Mouse (Mus musculus): ENCODE data around the gene Gabbr2. TPM values are rescaled to one million over a fixed set of nuclear protein-coding genes. Genes with fewer than 3 reads are reported as not detected.

Gabbr2 gene
- polyA plus RNA-seq, 1 experiment from 2014 or later: 0.04 TPM

DNA sequence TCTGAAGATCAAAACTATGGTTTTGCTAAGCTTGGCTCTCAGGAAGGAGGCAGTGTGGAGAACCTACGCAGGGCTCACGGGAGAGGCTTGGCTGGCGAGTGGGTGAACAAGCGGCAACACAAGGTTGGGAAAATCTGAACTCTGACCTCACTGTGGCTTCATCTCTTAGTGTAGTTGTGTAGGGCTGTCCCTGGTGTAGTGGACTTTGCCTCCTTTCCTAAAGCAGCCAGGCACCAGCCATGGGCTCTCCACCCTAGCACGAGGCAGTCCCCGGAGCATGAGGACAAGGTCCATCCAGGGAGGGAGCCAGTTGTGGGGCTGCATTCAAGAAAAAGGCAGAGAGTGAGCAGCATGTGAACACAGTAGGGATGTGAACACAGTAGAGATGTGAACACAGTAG is 31.9 kb downstream of the Gabbr2 start:
- Histone ChIP-seq H3K27me3 (0 out of 2 replicates have a peak, but pooled peaks cover 3% of the 10 kb centered on the region), H3K4me1 (replicated peaks) (no peaks in the 10 kb centered on the region), H3K9me3 (replicated peaks) (no peaks in the 10 kb centered on the region), H3K4me3 (no peak overlapping the region), H3K9ac (no peak overlapping the region), H3K4me2 (no peak overlapping the region), H3K27ac (no peak overlapping the region), H3K36me3 (no peaks in the 10 kb centered on the region)
- WGBS: 87% methylated on average over 6 of the region's 6 CpGs
- no peak for ATAC-seq (replicated peaks; ENCODE audit: insufficient number of reproducible peaks, insufficient read depth, low FRiP score, low read depth)

GRCm38 (mm10) chr4:46957955-46958354 is 33.7 kb downstream of the Gabbr2 start:
- Histone ChIP-seq H3K27me3 (0 out of 2 replicates have a peak, but pooled peaks cover 3% of the 10 kb centered on the region), H3K4me2 (no peak overlapping the region), H3K27ac (no peak overlapping the region), H3K9ac (no peak overlapping the region), H3K4me3 (no peak overlapping the region), H3K36me3 (no peaks in the 10 kb centered on the region), H3K4me1 (replicated peaks) (no peaks in the 10 kb centered on the region), H3K9me3 (replicated peaks) (no peaks in the 10 kb centered on the region)
- 89% methylated on average over 7 of the region's 7 CpGs for WGBS
- ATAC-seq (replicated peaks; ENCODE audit: insufficient number of reproducible peaks, insufficient read depth, low FRiP score, low read depth): no peak

GRCm38 (mm10) chr4:46956966-46957365 is 34.7 kb downstream of the Gabbr2 start:
- Histone ChIP-seq H3K27ac (no peak overlapping the region), H3K4me2 (no peak overlapping the region), H3K9me3 (replicated peaks) (no peaks in the 10 kb centered on the region), H3K4me3 (no peak overlapping the region), H3K9ac (no peak overlapping the region), H3K4me1 (replicated peaks) (no peaks in the 10 kb centered on the region), H3K36me3 (no peaks in the 10 kb centered on the region), H3K27me3 (0 out of 2 replicates have a peak, but pooled peaks cover 3% of the 10 kb centered on the region)
- 63% methylated on average over 4 of the region's 4 CpGs for WGBS
- no peak for ATAC-seq (replicated peaks; ENCODE audit: insufficient number of reproducible peaks, insufficient read depth, low FRiP score, low read depth)

DNA sequence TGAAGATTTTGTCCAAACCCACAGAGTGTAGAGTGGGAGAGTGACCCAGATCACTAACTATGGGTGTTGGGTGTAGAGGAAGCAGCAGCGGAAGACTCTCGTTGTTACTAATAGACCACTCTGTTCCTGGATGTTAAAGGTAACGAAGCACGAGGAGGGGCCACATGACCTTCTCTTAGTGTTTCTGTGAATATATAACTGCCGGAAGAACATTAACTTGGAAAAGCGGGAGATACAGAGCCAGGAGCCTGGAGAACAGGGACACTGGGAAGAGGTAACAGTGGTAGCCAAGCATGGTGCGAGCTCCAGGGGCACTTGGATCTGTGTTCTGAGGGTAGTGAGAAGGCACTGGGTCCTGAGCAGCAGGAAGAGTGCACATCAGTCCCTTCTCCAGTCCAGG is 38.7 kb downstream of the Gabbr2 start:
- Histone ChIP-seq H3K4me3 (no peak overlapping the region), H3K4me2 (no peak overlapping the region), H3K36me3 (no peaks in the 10 kb centered on the region), H3K27ac (no peak overlapping the region), H3K9me3 (replicated peaks) (no peaks in the 10 kb centered on the region), H3K27me3 (no peaks in the 10 kb centered on the region), H3K4me1 (replicated peaks) (no peaks in the 10 kb centered on the region), H3K9ac (no peak overlapping the region)
- WGBS: 91% methylated on average over 7 of the region's 7 CpGs
- no peak for ATAC-seq (replicated peaks; ENCODE audit: insufficient number of reproducible peaks, insufficient read depth, low FRiP score, low read depth)

GRCm38 (mm10) chr4:46952562-46952961 is 39.1 kb downstream of the Gabbr2 start:
- no peaks in the 10 kb centered on the region for H3K36me3 ChIP-seq
- no peaks in the 10 kb centered on the region for H3K4me1 ChIP-seq (replicated peaks)
- WGBS: 80% methylated on average over 4 of the region's 4 CpGs
- no peak overlapping the region for H3K4me3 ChIP-seq
- H3K9ac ChIP-seq: no peak overlapping the region
- H3K9me3 ChIP-seq (replicated peaks): no peaks in the 10 kb centered on the region
- H3K4me2 ChIP-seq: no peak overlapping the region
- no peak overlapping the region for H3K27ac ChIP-seq
- H3K27me3 ChIP-seq: no peaks in the 10 kb centered on the region
- no peak for ATAC-seq (replicated peaks; ENCODE audit: insufficient number of reproducible peaks, insufficient read depth, low FRiP score, low read depth)

- H3K27ac ChIP-seq: no peak overlapping the region
- peaks cover 4% of the 10 kb centered on the region; the same call in 1 of the 2 replicates for H3K27me3 ChIP-seq
- no peak overlapping the region for H3K4me3 ChIP-seq
- H3K9me3 ChIP-seq (replicated peaks): no peaks in the 10 kb centered on the region
- H3K4me2 ChIP-seq: no peak overlapping the region
- H3K4me1 ChIP-seq (replicated peaks): no peaks in the 10 kb centered on the region
- H3K36me3 ChIP-seq: no peaks in the 10 kb centered on the region
- 61% methylated on average over 3 of the region's 3 CpGs for WGBS
- ATAC-seq (replicated peaks; ENCODE audit: insufficient number of reproducible peaks, insufficient read depth, low FRiP score, low read depth): no peak
- H3K9ac ChIP-seq: no peak overlapping the region
These were observed 57.4 kb downstream of the Gabbr2 start for GRCm38 (mm10) chr4:46934291-46934690.

GRCm38 (mm10) chr4:46933590-46933989 is 58.1 kb downstream of the Gabbr2 start:
- H3K36me3 ChIP-seq: no peaks in the 10 kb centered on the region
- 57% methylated on average over 2 of the region's 2 CpGs for WGBS
- peaks cover 4% of the 10 kb centered on the region; the same call in 1 of the 2 replicates for H3K27me3 ChIP-seq
- ATAC-seq (replicated peaks; ENCODE audit: insufficient number of reproducible peaks, insufficient read depth, low FRiP score, low read depth): no peak
- no peak overlapping the region for H3K4me2 ChIP-seq
- no peaks in the 10 kb centered on the region for H3K9me3 ChIP-seq (replicated peaks)
- H3K4me1 ChIP-seq (replicated peaks): no peaks in the 10 kb centered on the region
- H3K27ac ChIP-seq: no peak overlapping the region
- no peak overlapping the region for H3K9ac ChIP-seq
- H3K4me3 ChIP-seq: no peak overlapping the region

DNA sequence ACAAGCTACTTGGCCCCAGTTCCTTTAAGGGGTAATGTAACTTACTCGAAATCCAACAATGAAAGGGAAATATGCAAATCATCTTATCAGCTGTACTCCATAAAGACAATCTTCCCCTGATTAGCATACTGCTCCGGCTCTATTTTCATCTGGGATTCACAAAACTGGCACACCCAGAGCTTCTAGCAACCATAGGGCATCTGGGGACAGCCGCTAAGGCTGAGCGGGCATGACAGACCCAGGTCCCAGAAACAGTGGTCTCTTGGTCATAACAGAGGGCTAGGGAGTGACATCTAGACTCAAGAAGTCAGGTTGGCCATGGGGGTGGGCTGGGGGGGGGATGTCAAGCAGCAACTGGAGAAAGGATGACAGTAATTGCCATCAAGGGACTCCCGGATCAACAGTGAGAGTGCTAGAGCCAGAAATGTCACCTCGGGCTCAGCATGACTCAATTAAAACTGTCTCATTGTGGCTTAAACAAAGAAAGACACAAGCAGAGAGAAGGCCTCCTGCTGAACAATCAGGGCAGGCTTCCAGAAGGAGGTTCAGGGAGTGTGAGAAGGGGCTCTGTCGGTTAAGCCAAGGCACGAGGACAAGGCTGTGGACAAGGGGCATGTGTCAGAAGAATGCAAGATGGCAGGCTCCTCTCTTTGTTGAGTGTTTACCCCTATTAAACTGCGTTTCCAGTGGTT is 59.8 kb downstream of the Gabbr2 start:
- no peak for ATAC-seq (replicated peaks; ENCODE audit: insufficient number of reproducible peaks, insufficient read depth, low FRiP score, low read depth)
- no peaks in the 10 kb centered on the region for H3K36me3 ChIP-seq
- H3K9me3 ChIP-seq (replicated peaks): no peaks in the 10 kb centered on the region
- WGBS: 77% methylated on average over 9 of the region's 9 CpGs
- no peak overlapping the region for H3K9ac ChIP-seq
- H3K4me2 ChIP-seq: no peak overlapping the region
- no peak overlapping the region for H3K27ac ChIP-seq
- no peaks in the 10 kb centered on the region for H3K4me1 ChIP-seq (replicated peaks)
- H3K27me3 ChIP-seq: peaks cover 4% of the 10 kb centered on the region; the same call in 1 of the 2 replicates
- H3K4me3 ChIP-seq: no peak overlapping the region

DNA sequence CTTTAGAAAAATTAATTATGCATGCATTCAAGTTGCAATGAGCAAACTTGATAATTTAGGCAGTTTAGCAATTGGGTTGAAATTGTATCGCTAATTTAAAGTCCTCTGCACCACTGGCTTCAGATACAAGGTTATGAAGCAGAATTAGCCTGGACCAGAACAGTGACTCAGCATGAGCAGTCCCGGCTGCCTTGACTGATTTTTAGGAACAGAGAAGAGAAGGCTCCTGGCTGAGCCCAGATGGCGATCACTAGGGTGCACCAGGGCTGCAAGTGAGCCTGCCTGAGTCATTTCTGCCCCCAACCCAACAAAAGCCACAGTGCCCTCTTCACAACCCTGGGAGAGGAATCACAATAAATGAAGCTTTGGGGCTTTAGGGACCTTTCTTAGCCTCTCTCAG is 63.6 kb downstream of the Gabbr2 start:
- H3K9ac ChIP-seq: no peak overlapping the region
- H3K27ac ChIP-seq: no peak overlapping the region
- no peak overlapping the region for H3K4me3 ChIP-seq
- 59% methylated on average over 3 of the region's 3 CpGs for WGBS
- H3K9me3 ChIP-seq (replicated peaks): no peaks in the 10 kb centered on the region
- H3K36me3 ChIP-seq: no peaks in the 10 kb centered on the region
- H3K27me3 ChIP-seq: no peaks in the 10 kb centered on the region
- ATAC-seq (replicated peaks; ENCODE audit: insufficient number of reproducible peaks, insufficient read depth, low FRiP score, low read depth): no peak
- H3K4me2 ChIP-seq: no peak overlapping the region
- no peaks in the 10 kb centered on the region for H3K4me1 ChIP-seq (replicated peaks)

- Histone ChIP-seq H3K27me3 (no peaks in the 10 kb centered on the region), H3K36me3 (no peaks in the 10 kb centered on the region), H3K4me2 (no peak overlapping the region), H3K4me1 (replicated peaks) (no peaks in the 10 kb centered on the region), H3K4me3 (no peak overlapping the region), H3K9me3 (replicated peaks) (no peaks in the 10 kb centered on the region), H3K27ac (no peak overlapping the region), H3K9ac (no peak overlapping the region)
- WGBS: 51% methylated on average over 8 of the region's 8 CpGs
- no peak for ATAC-seq (replicated peaks; ENCODE audit: insufficient number of reproducible peaks, insufficient read depth, low FRiP score, low read depth)
These were observed 72.5 kb downstream of the Gabbr2 start for GRCm38 (mm10) chr4:46919144-46919543.

- Histone ChIP-seq H3K4me3 (no peak overlapping the region), H3K4me2 (no peak overlapping the region), H3K9ac (no peak overlapping the region), H3K36me3 (no peaks in the 10 kb centered on the region), H3K27ac (no peak overlapping the region), H3K9me3 (replicated peaks) (no peaks in the 10 kb centered on the region), H3K4me1 (replicated peaks) (no peaks in the 10 kb centered on the region), H3K27me3 (no peaks in the 10 kb centered on the region)
- no peak; the same call in 1 of the 2 replicates for ATAC-seq (replicated peaks; ENCODE audit: insufficient number of reproducible peaks, insufficient read depth, low FRiP score, low read depth)
- 77% methylated on average over 6 of the region's 6 CpGs for WGBS
These were observed 74.9 kb downstream of the Gabbr2 start for GRCm38 (mm10) chr4:46916786-46917185.

- H3K27me3 ChIP-seq: no peaks in the 10 kb centered on the region
- H3K9ac ChIP-seq: no peak overlapping the region
- no peak overlapping the region for H3K4me3 ChIP-seq
- 78% methylated on average over 12 of the region's 12 CpGs for WGBS
- H3K27ac ChIP-seq: no peak overlapping the region
- H3K9me3 ChIP-seq (replicated peaks): no peaks in the 10 kb centered on the region
- no peak for ATAC-seq (replicated peaks; ENCODE audit: insufficient number of reproducible peaks, insufficient read depth, low FRiP score, low read depth)
- no peak overlapping the region for H3K4me2 ChIP-seq
- H3K4me1 ChIP-seq (replicated peaks): no peaks in the 10 kb centered on the region
- H3K36me3 ChIP-seq: no peaks in the 10 kb centered on the region
These were observed 75.7 kb downstream of the Gabbr2 start for GRCm38 (mm10) chr4:46915934-46916333.

Measured in heart, embryonic 15.5 days (tissue).